Mouse (Mus musculus) gastrocnemius, adult 2 months (tissue): ENCODE data around the gene Zfhx3. TPM values are rescaled to one million over a fixed set of nuclear protein-coding genes. Genes with fewer than 3 reads are reported as not detected.

Experiments
- DNase-seq: peaks from one replicate; pipeline ENCODE4 v3.0.0; 2022
- H3K27ac ChIP-seq: fragments of 200-600 bp; 2 replicates; pipeline ENCODE4 v1.8.1; 2022; ENCODE audit warnings: mild to moderate bottlenecking
- H3K4me3 ChIP-seq: fragments of 200-600 bp; 2 replicates; pipeline ENCODE4 v1.8.1; 2022; ENCODE audit warnings: mild to moderate bottlenecking, moderate library complexity
- CTCF ChIP-seq: fragments of 200-600 bp; IDR thresholded peaks from 2 replicates; pipeline ENCODE4 v1.8.1; 2022; ENCODE audit warnings: antibody characterized with exemption, mild to moderate bottlenecking, moderate library complexity
- intact Hi-C: fragments of 180-260 bp; cut with DNase I; formaldehyde crosslinking; loops from one replicate; pipeline ENCODE4 v1.15.1; 2025
- total RNA-seq, 2 experiments: library from RNA; stranded (reverse); gene quantifications; 2 replicates each; pipeline ENCODE4 v1.2.3; 2021

The Zfhx3 gene
- total RNA-seq, 2 experiments from 2014 or later: 14.1 to 17.7 TPM

DNA sequence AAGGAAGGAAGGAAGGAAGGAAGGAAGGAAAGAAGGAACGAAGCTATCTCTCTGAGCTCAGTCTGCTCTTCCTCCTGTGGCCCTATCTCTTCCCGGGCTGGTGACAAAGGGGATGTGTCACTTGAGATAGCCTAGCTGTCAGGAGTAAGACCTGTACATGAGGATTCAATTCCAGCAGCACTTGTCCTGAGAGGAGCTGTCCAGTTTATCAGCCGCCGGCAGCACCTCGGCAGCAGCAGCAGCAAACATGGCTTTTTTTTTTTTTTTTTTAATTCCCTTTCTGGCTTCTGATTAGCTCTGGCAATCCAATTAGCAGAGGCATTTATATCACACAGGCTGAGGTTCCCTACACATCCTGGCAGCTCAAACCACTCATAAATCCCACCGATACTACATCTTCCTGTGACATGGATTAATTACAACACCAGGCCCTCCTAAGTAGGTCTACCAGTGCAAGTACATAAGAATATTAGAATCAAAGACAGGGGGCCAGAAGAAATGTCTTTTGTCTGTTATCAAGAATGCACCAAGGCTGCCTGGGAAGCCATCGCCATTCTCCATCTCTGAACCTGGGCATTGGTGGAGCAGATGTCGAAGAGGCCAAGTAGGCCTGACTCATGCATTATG lies 596.6 kb downstream of the Zfhx3 start:
- no peak overlapping the region for H3K4me3 ChIP-seq
- H3K27ac ChIP-seq: no peak overlapping the region
- TF ChIP-seq CTCF: no peak
- no peak for DNase-seq
- intact Hi-C loops: no loop called here

DNA sequence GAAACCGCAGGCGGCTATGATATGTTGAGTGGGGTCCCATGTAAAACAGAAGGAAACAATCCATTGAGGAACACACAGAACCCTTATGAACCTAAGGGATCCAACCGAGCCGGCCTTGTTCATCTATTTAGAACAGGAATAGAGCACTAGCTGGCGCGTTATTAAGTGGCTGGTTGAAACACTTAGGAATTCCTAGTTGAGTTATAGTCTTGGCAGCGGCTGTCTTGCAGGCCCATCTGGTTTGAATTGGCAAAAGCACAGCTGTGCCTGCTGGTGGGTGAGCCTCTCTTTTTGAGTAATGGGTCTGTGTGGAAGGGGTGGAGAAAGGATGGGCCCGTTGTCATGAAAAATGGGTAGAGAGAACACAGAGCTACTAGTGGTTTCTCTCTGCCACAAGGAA lies 610.1 kb downstream of the Zfhx3 start:
- no peak for TF ChIP-seq CTCF
- no peak overlapping the region for H3K27ac ChIP-seq
- no peak overlapping the region for H3K4me3 ChIP-seq
- DNase-seq: no peak
- intact Hi-C loops: no loop called here

DNA sequence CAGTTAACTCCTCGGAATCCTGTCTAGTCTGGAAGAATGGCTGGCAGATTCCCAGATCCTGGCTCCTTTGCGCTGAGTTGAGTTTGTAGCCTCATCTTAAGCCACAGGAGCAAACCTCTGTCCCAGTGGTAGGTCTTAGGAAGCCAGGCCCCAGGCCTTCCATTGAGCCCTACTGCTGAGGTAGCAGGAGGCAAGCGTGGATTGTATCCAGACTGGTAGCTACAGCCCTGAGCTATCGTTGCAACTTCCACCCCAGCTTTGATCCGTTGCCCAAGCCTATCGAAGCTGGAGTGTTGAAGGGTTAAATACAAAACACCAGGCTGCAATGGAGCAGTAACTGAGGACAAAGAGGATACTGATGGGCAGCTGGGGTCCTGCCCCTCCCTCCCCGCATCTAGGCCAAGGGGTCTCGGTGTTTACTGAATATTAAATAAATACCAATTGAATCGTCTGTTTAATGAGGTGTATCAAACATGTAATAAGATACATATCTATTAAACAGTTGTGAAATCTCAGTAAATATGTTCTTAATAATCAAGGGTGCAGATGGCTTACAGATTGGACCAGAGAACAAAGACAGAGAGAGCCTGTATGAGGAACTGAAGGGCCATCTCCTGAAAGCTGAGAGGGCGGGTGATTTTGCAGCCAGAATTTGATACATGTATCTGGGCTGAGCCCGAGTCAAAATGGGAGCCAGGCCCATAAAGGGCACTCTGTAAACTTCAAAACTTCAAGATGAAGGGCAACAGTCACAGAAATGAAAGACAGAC lies 611.5 kb downstream of the Zfhx3 start:
- Histone ChIP-seq H3K4me3 (no peak overlapping the region), H3K27ac (no peak overlapping the region)
- DNase-seq: no peak
- TF ChIP-seq CTCF: no peak
- intact Hi-C loops: no loop called here

DNA sequence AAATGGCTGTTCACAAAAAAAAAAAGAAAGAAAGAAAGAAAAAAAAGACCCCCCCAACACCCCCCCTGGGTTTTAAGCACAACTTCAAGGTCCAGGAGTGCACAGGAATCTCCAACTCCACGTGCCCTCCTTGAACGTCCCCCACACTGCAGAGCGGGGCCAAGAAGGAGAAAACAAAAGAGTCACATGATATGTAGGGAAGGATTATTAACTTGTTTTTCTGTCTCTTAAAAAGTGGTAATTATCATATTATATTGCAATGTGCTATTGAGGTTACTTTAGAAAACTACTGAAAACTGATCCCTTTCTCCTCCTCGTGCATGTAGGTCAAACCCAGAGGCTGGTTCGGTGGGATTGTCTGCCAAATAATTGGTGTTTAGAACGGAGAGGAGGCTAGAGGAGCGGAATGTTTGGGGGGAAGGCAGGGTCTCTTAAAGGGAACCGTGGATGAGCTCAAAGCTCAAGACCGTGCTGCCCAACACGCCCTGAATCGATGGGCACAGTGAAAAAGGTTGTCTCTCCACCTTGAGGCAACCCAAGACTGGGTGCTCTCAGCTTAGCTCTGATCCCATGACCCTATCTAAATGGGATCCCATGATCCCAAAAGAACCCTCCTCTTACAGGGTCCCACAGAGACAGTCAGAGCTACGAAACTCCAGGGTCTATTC lies 612.3 kb downstream of the Zfhx3 start:
- intact Hi-C loops: no loop called here
- TF ChIP-seq CTCF: no peak
- no peak for DNase-seq
- H3K4me3 ChIP-seq: no peak overlapping the region
- no peak overlapping the region for H3K27ac ChIP-seq

DNA sequence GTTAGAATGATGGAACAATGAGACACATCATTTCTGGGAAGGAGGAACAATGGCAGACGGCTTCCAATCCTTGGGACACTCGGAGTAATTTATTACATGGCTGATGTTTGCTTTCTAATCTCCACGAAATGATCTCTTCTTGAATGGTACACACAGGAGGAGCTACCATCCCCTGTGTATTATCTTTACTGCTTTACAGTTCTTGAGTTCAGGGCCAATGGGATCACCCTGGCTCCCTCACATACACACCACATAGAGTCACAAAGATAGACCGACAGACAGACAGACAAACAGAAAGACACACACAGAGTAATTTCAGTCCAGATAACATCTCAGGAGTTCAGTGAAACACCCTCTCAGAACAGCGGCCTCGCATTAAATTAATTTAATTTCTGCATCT lies 621.0 kb downstream of the Zfhx3 start:
- intact Hi-C loops: no loop called here
- H3K4me3 ChIP-seq: no peak overlapping the region
- H3K27ac ChIP-seq: no peak overlapping the region
- TF ChIP-seq CTCF: no peak
- DNase-seq: no peak

DNA sequence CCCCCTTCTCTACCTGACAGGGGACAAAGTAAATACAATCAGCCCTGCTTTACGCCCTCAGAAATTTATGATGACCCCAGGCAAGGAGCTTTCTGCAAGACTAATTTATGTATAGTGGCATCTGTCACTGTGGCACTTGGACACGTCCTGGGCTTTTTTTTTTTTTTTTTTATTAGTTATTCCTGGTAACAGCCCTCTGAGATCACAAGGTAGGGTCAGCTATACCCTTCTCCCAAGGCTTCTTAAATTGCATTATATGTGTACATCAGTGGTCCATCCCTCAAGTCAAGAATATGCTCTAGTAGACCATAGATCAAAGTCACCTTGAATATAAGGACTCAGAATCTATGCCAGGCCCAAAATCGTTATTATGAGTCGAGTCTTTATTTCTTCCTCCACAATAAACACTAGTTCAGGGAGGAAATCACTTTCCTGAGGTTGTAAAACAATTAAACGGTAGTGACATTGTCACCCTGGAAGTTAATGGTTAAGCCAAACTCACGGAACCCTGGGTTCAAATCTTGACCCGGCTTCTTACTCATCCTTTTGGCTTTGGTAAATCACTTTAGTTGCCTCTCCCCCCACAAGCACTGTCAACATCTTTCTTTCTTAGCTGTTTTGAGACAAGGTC lies 621.6 kb downstream of the Zfhx3 start:
- DNase-seq: no peak
- TF ChIP-seq CTCF: no peak
- intact Hi-C loops: no loop called here
- Histone ChIP-seq H3K27ac (no peak overlapping the region), H3K4me3 (no peak overlapping the region)

DNA sequence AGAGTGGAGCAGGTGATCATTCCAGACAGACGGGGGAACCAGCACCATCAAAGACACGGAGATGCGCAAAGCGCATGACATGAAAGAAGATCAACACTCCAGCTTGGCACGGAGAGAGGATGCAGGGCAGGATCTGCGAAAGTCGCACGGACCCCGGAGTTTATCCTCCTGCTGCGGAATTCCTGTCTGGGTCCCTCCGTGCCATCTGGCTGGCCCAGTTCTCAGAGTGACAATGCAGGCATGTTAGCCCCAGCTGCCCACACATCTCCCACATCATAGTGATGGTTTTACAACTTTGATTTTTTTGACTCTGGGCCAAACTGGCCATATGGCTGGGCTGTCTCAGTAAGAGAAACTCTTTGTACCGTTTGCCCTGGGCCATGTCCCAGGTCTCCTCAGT lies 623.6 kb downstream of the Zfhx3 start:
- DNase-seq: no peak
- Histone ChIP-seq H3K27ac (no peak overlapping the region), H3K4me3 (no peak overlapping the region)
- TF ChIP-seq CTCF: no peak
- intact Hi-C loops: no loop called here

DNA sequence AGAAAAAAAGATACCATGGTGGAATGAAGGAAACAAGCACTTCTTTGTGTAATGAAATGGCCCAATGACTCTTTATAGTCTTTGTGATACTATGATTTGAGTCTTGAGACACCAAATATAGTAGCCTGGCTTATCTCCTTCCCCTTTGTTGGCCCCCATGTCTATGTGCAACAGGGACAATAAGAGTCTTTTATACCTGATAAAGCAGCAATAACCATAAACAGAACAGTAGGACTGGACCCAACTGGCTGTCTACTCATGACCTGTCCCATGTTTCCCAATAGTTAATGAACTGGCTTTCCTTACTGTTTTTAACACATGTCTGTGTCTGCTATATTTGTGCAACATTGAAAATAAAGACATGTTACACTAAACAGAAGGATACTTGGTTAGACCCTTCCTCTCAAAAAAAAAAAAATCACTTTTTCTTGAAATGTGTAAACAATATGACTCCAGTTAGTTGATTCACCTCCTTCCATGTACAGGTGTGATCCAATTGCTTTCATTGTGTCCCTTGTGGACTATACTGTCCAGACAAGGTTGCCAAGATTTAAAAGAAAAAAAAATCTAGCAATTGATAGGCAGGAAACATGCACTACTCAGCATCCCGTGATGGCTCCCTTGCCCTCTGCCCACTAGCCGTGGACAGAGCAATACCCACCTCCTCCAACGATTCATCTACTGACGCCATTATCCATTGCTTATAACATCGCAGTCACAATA lies 631.0 kb downstream of the Zfhx3 start:
- Histone ChIP-seq H3K4me3 (no peak overlapping the region), H3K27ac (no peak overlapping the region)
- DNase-seq: no peak
- intact Hi-C loops: loop anchor here (1.0 to 10.0 kb wide), 2 partner anchors 121 to 338 kb away; no protein-coding TSS in a partner anchor
- TF ChIP-seq CTCF: no peak

DNA sequence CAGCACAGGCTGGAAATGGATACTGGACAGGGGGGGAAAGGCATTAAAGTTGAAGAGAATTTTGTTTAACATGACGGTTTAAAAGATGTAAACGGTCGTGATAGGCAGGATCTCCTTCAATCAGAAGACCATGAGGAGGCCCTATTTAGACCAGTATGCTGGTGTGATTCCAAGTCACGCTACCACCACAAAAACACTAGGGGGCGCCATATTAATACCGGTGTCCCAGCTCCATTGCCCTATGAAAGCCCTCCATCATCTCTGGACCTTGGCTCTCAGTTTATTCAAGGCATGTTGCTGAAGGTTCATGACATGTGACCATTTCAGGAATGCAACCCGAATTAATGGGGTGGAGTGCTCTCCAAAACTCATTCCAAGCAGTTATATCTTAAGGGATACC lies 631.7 kb downstream of the Zfhx3 start:
- DNase-seq: peak; percentile 67
- no peak overlapping the region for H3K4me3 ChIP-seq

DNA sequence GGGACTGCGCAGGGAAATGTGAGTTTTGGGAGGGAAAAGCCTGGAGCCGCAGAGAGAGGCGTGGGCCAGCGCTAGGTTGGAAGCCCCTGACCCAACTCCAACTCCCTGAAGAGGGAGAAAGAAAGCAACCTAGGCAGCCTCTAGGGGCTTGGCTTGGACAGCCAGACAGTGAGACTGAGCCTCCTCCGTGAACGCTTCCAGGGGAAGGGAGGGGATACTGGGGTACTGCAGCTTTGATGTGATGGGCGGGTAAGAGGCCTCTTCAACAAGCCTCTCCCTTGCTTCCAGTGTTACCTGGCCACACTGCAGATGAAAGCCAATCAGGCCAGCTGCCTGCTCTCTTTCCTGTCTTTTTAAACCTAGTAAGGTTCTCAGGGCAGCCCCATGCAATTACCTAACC lies 635.1 kb downstream of the Zfhx3 start:
- Histone ChIP-seq H3K27ac (no peak overlapping the region), H3K4me3 (no peak overlapping the region)
- TF ChIP-seq CTCF: no peak
- intact Hi-C loops: loop anchor here (5.0 to 10.0 kb wide), 2 partner anchors 117 to 610 kb away; no protein-coding TSS in a partner anchor
- no peak for DNase-seq

More for the DNA sequence above, 631.7 kb downstream of the Zfhx3 start:
- TF ChIP-seq CTCF: peak; percentile 80
- intact Hi-C loops: loop anchor here (1.0 to 10.0 kb wide), 2 partner anchors 121 to 337 kb away; no protein-coding TSS in a partner anchor
- H3K27ac ChIP-seq: no peak overlapping the region

DNA sequence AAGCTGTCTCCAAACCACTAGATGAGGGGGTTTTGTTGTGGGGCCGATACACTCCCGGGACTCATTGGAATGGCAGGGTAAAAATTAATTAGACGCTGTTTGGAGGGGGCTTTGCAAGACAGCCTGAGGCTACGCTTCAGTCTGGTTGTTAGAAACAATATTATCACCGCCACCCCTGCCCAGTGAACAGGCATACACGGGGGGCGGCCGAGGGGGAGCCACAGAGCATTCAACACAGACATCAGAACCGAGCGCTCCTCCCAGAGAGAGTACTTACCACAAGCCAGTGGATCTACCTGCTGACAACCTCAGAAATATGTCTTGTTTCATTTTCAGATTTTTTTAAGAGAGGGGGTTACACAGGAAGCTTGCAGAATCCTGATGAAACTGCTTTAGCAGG lies 635.9 kb downstream of the Zfhx3 start:
- no peak overlapping the region for H3K27ac ChIP-seq
- intact Hi-C loops: loop anchor here (5.0 to 10.0 kb wide), 2 partner anchors 116 to 609 kb away; no protein-coding TSS in a partner anchor
- no peak for TF ChIP-seq CTCF
- no peak overlapping the region for H3K4me3 ChIP-seq
- no peak for DNase-seq

DNA sequence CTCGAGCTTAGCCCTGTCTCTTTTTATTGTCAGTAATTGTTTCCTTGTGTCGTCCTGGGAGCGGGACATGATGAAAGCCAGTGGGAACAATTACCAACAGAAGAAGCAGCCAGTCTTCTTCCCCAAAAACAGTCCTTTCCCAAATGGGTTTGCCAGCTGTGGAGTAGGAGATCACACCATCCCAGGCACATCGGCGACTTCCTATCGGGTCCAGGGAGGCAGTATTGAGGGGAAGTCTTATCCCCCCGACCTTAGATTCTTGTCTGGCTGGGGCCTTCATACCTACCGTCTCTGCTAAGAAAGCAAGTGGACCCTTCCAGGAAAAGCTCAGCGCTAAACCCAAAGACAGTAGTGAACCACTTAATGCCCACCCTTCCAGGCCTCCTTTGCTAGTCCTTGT lies 637.4 kb downstream of the Zfhx3 start:
- H3K27ac ChIP-seq: no peak overlapping the region
- DNase-seq: no peak
- TF ChIP-seq CTCF: no peak
- intact Hi-C loops: loop anchor here (5.0 to 10.0 kb wide), 2 partner anchors 115 to 607 kb away; no protein-coding TSS in a partner anchor
- no peak overlapping the region for H3K4me3 ChIP-seq
